Mouse (Mus musculus): Measurements from ENCODE around the gene Mon1a.

DNA sequence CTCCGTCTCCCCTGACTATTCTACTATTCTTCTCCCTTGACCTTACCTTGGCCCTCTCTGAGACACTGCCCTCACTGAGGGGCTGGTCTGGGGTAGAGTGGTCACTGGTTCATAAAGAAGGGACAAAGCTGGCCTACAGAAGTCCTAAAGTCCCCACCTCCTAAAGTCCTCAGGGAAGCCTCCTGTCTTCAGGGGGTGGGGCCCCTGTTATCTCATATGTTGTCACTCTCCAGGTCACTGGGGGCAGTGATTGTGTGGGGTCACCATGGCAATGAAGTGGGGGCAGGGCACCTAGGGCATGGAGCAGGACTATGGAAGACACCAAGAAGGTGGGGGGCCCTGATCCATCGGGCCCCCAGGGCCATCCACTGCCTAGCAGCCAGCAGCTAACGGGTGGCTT lies 40.2 kb downstream of the Mon1a start, which contains the start of gene Actl11:
- no peak for TF ChIP-seq CTCF (IDR thresholded peaks at IDR 0.05; ENCODE audit: low read depth)
- TF ChIP-seq EP300 (IDR thresholded peaks at IDR 0.05; ENCODE audit: low read depth): no peak

Measured in heart, postnatal 0 days (tissue).